Mouse (Mus musculus): ENCODE data around the gene Os9.
"Not testable (repeated sequence)": the region's sequence is repeated elsewhere in the genome, so short reads cannot be mapped to it uniquely, and the experiment has no call there.

Gene Os9

DNA sequence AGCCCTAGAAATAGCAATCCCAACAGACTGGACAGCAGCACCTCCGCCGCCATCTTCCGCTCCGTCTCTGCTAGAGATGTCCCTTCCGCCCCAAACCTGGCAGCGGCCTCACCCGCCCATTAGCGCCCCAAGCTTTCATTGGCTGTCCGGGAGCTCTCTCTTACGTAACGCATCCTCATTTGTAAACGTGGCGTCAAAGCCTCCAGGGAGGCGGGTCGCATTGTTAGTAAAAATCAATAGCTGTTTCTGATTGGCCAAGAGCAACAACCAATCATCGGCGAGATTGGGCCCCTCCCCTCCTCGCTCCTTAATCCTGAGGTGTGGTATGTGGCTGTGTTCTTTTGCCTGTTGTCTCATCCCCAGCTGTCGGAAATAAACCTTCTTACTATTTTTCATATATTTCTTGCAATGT is at the start of gene Os9:
Gene Os9, minus strand, starts transcription at position 66 of the 412 bp plus-strand sequence.
- DNase-seq: peak; percentile 99

DNA sequence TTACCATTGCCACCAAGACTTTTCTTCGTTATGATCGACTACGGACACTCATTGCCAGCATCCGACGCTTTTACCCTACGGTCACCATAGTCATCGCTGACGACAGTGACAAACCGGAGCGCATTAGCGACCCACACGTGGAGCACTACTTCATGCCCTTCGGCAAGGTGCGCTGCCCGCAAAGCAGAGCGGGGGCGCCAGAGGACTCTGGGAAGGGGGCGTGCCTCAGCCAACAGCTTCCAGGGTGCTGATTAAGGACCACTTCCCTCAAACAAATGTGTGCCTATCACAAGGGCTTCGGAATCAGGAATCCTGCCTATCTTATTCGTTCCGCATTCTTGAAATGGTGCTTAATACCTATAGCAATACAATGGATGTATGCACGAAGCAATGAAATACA is 49.1 kb upstream of the Os9 start:
- DNase-seq: no peak

DNA sequence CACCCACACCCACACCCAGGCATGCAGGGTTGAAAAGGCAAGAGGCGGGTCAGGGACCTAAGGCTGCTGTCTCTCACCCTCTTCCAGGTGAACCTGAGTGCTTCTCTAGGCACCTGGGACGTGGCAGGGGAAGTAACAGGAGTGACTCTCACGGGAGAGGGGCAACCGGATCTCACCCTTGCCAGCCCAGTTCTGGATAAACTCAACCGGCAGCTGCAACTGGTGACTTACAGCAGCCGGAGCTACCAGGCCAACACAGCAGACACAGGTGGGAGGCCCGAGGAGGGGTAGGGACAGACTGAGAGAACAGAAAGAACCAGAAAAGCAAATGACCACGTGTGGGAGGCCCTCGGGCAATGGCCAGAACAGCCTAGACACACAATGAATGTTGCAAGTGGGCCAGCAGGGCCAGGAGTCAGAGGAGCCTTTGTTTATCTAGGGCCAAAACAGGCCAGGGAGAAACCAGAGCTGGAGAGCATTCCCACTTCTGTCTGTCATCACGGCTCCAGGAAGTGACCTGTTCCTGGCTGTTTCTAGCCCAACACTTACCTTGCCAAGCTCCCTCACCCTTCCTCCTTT is 46.8 kb upstream of the Os9 start:
- no peak for DNase-seq

GRCm38 (mm10) chr10:127166771-127167613 is 46.1 kb upstream of the Os9 start:
- DNase-seq: no peak

- no peak for DNase-seq
Measured at GRCm38 (mm10) chr10:127166404-127166715, 45.4 kb upstream of the Os9 start.

GRCm38 (mm10) chr10:127165654-127166403 is 44.9 kb upstream of the Os9 start:
- DNase-seq: no peak

GRCm38 (mm10) chr10:127165354-127165653 is 44.4 kb upstream of the Os9 start:
- peak; percentile 29 for DNase-seq

DNA sequence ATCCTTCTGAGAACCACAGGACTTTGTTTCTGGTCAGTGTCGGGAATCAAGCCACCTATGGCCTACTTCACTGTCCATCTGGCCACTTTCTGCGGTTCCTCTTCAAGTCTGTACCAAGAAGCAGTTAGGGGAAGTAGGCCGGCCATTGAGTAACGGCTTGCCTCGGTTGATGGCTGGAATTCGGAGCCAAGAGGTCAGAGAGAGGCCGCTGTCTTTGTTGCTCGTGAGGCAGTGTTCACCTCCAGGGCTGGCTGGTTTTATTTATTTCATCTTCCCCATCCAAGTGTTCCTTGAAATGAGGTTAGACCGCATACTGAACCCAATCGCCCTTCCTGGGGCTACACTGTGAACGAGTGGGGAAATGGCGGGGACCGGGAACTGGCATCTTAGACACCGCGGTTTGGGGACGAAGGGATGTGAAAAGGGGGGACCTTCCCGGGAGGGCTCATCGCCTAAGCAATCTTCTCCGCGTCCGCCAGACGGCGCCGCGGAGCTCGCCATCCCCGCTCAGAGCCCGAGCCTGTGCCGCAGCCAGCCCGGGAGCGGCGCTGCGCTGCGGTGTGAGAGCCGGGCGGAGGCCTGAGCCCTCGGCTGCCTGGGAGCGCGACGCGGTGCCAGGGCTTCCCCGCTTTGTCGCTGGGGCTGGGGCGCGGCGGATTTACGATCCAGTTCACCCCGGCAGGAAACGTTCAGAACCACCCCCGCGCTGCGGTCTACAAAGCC is 43.9 kb upstream of the Os9 start, which contains the start of gene B4galnt1:
Gene B4galnt1, plus strand, starts transcription at position 595 of the 723 bp plus-strand sequence.
- DNase-seq: peak; percentile 64

DNA sequence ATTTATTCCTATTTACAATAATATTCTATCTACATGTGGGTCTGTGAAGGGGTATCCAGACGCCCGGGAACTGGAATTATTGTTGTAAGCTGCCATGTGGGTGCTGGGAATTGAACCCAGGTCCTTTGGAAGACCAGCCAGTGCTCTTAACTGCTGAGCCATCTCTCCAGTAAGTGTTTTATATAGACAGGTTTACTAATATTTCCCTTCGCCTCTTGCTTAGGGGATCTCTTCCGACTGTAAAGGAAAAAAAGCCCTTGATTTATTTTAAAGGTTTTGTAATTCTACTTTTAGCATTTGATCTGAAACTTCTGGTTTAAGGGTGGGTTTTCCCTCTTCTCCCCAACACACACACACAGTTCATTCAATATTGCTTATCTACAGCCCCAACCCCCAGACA is 43.3 kb upstream of the Os9 start:
- DNase-seq: no peak

GRCm38 (mm10) chr10:127162771-127163261 is 41.9 kb upstream of the Os9 start:
- DNase-seq: not testable (repeated sequence)

- no peak for DNase-seq
Measured at GRCm38 (mm10) chr10:127160728-127161127, 39.8 kb upstream of the Os9 start.

- peak; percentile 43 for DNase-seq
Measured at GRCm38 (mm10) chr10:127160081-127160480, 39.1 kb upstream of the Os9 start.

DNA sequence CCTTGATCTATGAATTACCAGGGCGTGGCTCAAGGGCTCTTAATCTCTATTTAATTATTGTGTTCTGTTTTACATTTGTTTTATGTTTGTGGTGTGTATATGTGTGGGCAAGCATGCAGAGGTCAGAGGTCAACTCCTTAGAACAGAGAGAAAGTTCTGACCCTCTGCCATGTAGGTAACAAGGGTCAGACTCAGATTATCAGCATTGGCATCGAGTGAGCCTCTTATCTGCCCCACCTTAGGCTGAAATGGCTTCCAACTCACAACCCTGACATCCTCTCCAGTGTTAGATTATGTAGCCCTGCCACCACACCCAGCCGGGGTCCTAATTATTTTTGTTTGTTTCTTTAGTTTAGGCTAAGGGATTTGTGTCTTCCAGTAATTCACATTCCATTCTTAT is 37.5 kb upstream of the Os9 start:
- no peak for DNase-seq

GRCm38 (mm10) chr10:127156511-127156910 is 35.6 kb upstream of the Os9 start:
- no peak for DNase-seq

DNA sequence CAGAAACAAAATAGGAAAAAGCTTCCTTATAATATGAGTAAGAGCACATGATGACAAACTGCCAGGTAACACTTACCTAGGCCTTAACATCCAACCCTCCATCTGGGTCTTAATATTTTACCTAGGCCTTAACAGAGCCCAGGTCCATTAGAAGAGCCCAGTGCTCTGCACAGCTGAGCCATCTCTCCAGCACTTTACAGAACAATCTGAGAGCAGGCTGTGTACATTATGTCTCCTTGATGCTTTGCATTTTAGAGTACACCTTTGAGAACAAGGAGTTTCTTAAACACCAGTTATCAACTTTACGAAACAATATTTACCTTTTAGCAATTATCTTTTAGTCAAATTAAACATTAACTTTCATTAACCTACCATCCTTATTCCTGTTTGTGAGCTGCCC is 35.2 kb upstream of the Os9 start:
- no peak for DNase-seq

DNA sequence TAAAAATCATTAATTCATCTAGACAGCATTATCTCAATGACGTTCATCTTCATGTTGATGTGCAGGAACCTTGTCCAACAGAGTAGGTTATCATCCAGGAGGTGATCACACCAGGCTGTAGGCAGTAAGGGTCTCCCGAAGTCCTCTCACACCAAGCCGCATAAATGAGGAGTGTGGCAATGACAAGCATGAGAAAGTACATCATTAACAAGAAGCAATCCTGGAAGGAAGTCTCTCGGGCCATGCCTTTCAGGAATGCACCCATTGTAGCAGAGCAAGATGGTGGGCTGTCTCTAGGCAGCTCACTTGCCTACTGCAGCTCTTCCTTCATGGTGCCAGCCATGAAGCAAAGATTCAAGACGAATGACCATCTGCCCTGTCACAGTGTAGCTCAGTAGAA is 33.7 kb upstream of the Os9 start:
- DNase-seq: peak; percentile 38

DNA sequence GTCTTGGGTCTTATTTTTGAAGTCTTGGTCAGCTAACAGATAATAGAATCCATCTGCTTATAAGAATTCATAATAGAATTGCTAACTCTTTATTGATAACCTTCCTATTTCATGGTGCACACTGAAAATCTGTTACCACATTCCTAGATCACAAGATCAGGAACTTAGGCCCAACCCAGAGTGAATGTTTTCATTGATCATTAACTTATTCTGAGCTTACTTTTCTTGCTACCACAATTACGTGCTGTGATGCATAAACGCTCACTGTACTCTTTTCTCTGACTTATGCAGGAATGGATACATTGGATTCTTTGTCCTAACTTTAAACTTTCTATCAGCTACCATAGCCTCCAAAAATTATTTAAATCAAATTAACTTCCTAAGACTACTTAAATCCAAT is 33.3 kb upstream of the Os9 start:
- DNase-seq: peak; percentile 67

- DNase-seq: no peak
Measured at GRCm38 (mm10) chr10:127153323-127153722, 32.4 kb upstream of the Os9 start.

DNA sequence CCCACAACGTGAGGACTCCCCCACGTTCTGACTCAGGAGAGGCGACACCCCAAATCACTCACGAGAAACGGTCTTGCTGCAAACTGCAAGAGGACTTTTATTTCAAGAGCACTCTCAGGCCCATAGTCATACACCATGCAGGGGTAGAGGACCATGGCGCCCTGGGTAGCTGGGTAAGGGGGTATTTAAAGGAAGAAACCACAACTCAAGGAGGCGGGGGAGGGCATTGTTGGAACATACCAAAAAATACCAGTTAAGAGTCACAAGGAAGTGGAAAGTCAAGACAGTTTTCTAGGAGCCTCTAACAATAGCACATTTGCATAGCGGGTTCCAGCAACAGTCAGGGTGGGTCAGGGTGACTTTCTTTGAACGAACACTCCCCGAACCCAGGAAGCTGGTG is 31.6 kb upstream of the Os9 start:
- not testable (repeated sequence) for DNase-seq

- DNase-seq: not testable (repeated sequence)
Measured at GRCm38 (mm10) chr10:127151233-127151632, 30.3 kb upstream of the Os9 start.

DNA sequence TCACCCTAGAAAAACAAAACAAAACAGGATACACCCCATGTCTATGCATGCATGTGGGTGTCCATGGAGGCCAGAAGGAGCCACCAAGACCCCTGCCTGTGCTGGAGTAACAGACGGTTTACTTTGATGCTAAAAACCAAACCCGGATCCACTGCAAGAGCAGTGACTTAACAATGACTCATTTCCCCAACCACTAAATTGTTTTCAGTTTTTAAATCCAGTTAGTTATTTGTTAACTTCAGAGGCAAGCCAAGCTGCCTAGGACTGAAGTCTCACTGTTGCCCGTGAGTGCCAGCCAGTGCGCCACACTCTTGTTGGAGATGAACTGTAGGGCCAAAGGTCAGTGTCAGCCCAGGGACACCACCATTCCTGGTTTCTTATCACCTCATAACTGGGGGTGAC is 29.5 kb upstream of the Os9 start:
- peak; percentile 87 for DNase-seq

DNA sequence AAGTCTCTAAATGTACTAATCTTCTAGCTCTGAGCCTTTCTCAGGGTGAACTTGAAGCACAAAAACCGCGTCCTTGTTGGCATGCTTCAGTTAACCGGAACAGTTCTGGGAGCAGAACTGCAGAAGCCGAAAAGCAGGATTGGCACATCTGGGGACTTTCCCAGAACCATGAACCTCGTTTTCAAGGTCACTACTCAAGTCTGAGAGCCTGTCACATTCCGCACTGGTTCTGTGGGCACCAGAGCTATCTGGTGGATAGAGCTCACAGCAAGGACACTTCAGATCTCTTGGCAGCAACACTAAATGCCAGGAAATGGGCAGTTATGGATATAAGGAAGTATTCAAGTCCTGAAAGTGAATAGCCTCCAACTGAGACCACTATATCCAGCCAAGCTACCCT is 26.2 kb upstream of the Os9 start:
- peak; percentile 55 for DNase-seq

DNA sequence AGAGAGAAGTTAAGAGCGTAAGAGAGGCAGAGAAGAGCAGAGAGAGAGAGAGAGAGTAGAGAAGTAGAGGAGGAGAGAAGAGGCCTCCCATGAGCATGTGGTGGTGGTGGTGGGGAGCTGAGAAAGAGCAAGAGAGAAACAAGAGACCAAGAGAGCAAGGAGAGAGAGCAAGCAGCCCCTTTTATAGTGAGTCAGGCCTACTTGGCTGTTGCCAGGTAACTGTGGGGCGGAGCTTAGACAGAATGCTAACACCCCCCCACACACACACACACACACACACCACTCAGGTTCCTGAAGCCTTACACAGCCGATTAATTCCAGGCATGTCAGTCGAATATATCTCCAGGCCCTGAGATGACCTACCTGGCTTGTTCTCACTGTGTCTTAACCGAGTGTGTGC is 24.4 kb upstream of the Os9 start:
- DNase-seq: no peak
